Mouse (Mus musculus) kidney, adult 10 weeks (tissue): Measurements from ENCODE around the gene Togaram1. TPM values are rescaled to one million over a fixed set of nuclear protein-coding genes. Genes with fewer than 3 reads are reported as not detected.

Experiments used
- polyA plus RNA-seq: library from polyadenylated mRNA; stranded (reverse); fragments of 350-450 nt; fragmentation: Illumina TruSeq; extraction: RNeasy Lipid Tissue Mini Kit (QIAGEN cat#74804); gene quantifications from one replicate; pipeline ENCODE4 v1.2.3, GENCODE M21; 2014; ENCODE audit warnings: low read depth, low replicate concordance

Gene Togaram1
- 57.1 TPM for polyA plus RNA-seq

GRCm38 (mm10) chr12:64965124-64966026 is at the start of gene Togaram1, which contains the start of gene Klhl28:
Togaram1 (plus strand) TSS chr12:64965804.
Klhl28 (minus strand) TSS chr12:64965534.

GRCm38 (mm10) chr12:64917578-64918471 is 47.8 kb upstream of the Togaram1 start, which contains the start of gene Gm527:
Gm527 (plus strand) TSS chr12:64917906.

GRCm38 (mm10) chr12:65036190-65036870 is 70.7 kb downstream of the Togaram1 start, which contains the start of gene Prpf39:
Prpf39 (plus strand) TSS chr12:65036333.

Other genes starting within 250 kb of the Togaram1 start
- gene Gm527, start 47.9 kb upstream of the Togaram1 start, polyA plus RNA-seq: 14.9 TPM
- 16.7 TPM for gene Klhl28, start 270 bp upstream of the Togaram1 start, polyA plus RNA-seq
- gene Prpf39, start 70.5 kb downstream of the Togaram1 start, polyA plus RNA-seq: 54.0 TPM
- gene Fkbp3, start 108.2 kb downstream of the Togaram1 start, polyA plus RNA-seq: 355 TPM
- 7.1 TPM for gene Fancm, start 109.8 kb downstream of the Togaram1 start, polyA plus RNA-seq
- gene Mis18bp1, start 206.8 kb downstream of the Togaram1 start, polyA plus RNA-seq: 0.49 TPM